Mouse (Mus musculus) mouse embryonic stem cell (cell line): Measurements from ENCODE around the gene 1810055G02Rik.

ENCODE experiments used
- in situ Hi-C, 2 experiments: fragments of 300-500 bp; cut with MboI; formaldehyde crosslinking; loops; 1 replicate in 1 of 2; 3 replicates in 1 of 2; pipeline ENCODE4 v1.14.3; 2019 to 2020; ENCODE audit warnings: low sequenced_read_pairs in 2 of 2, low pct_unique_long_range_greater_than_20kb in 1 of 2, mixed read lengths in 1 of 2; ENCODE audit not compliant: unreplicated experiment in 1 of 2

1810055G02Rik gene

DNA sequence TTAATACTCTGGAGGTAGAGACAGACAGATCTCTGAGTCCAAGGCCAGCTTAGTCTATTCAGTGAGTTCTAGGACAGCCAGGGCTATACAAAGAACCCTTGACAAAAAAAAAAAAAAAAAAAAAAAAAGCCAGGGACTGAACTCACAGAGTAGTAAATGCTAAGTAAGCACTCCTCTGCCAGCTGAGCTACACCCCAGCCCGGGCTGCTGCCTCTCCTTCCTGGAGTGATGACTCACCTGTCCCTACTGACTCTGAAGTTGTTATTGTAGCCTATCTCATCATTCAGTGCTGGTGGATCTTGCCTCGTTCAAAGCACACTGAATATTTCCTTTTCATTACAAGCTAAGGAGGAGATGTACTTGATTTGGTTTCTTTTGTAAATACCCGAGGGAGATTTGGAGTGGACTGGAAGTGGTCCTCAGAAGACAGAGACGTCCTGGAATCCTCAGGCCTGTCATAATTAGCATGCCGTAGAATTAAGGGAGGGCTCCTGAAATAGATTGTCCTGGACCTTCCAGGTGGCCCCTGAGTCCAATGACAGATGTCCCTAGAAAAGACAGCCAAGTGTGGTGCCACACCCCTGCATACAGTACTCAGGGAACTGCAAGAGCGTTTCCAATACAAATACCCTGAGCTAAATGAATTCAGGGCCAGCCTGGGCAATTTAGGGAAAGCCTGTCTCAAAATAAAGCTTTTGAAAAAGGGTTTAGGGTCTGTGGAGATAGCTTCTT is 15.5 kb upstream of the 1810055G02Rik start:
- in situ Hi-C loops: no loop called here

DNA sequence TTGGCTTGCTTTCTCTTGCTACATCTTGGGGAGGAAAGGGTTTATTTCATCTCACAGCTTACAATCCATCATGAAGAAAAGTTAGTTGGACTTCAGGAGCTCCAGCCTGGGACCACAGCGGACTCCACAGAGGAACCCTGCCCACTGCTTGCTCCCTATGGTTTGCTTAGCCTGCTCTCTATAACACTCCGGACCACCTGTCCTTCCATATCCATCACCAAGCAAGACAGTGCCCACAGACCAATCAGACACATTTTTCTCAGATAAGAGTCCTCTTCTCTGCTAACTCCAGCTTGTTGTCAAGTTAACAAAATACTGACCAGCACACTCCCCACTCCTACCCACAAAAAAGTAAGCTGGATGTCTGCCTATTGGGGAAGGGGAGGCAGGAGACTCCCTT is 13.6 kb upstream of the 1810055G02Rik start:
- in situ Hi-C loops: no loop called here

DNA sequence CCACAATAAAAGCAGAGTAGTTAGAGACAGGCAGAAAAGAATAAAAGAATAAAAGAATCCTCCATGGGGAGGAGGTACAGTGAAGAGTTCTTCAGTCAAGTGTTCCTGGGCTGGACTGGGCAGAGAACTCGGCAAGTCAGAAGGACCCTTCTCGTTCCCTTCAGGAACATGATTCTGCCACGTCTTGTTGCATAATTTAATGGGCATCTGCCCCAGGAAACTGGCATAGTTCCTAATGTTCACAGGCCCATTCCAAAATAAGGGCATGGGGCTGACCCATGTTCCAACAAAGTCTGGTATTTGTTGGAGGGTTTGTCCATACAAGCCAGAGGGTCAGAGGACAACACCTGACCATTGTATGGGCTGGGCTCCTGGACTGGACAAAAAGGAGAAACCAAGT is 13.1 kb upstream of the 1810055G02Rik start:
- in situ Hi-C loops: no loop called here

DNA sequence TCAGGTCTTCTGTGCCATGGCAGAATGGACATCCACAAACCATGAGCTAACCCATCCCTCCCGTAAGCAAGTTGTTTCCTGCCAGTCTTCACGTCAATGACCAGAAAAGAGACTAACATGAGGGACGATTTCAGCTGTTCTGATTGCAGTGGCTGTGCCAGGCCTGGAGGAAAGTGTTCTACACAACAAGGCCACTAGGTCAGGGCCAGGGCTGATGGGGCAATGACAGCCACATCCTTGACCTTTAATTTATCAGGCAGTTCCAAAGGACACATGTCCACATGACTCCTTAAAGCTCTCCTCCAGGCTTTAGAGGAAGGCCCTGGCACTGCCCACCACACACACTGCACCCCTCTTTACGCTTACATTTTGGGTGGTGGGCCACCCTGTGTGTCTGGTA is 12.6 kb upstream of the 1810055G02Rik start:
- in situ Hi-C loops: no loop called here

DNA sequence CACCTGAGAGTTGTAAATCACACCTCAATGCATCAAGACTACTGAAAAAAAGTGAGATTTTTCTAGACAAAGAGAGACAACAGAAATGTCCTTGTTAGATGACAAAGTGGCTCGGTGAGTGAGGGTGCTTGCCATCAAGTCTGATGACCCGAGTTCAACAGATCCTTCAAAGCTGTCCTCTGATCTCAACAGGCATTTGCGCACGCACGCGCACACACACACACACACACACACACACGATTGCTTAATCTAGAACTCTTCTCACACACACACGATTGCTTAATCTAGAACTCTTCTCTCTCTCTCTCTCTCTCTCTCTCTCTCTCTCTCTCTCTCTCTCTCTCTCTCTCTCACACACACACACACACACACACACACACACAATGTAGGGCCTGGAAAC is 12.1 kb upstream of the 1810055G02Rik start:
- in situ Hi-C loops: no loop called here

DNA sequence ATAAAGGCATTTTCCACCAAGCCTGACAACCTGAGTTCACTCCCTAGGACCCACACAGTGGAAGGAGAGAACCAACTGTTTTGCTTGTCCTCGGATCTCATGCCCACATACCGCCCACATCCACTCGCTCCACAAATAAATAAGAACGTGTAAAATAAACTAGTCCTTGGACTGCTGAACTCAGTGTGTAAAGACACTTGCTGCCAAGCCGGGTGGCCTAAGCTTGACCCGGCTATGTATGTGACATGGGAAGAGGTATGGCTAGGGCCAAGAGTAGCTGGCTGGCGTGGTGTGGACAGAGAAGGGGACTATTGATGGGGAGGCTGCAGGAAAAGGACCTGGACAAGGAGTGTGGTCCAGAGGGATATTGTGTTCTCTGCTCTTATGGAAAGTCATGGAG is 10.1 kb upstream of the 1810055G02Rik start:
- in situ Hi-C loops: no loop called here

DNA sequence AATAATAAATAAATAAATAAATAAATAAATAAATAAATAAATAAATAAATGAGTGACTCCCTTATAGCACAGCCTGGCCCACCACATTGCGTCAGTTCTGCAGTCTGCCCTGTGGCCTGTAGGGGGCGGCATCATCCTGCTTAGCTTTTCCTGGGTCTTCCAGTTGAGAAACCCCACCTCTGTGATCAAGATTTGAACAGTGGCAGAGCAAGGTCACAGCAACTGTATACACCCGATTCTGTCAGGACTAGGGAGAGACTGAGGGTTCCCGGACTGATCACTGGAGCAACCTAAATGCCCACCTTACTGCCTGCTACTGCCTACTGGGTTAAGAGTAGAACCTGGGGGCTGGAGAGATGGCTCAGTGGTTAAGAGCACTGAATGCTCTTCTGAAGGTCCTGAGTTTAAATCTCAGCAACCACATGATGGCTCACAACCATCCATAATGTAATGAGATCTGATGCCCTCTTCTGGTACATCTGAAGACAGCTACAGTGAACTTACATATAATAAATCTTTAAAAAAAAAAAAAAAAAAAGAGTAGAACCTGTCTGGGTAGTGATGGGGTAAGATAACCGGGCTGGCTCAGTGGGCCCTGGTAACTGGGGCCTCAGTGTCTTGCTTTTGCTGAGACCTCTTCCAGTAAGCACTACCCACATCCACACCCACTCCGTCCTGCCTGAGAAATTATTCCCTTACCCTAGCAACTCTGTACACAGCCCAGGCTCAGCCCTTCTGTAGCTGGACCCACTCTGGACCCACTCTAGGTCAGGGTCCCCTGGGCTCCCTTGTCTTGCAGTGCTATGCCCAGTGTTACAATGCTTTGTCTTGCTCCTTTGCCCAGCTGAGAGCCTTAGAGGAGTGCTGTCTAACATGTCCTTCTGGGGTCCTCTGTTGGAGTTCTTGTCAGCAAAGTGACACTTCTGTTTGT is 8.3 kb upstream of the 1810055G02Rik start:
- in situ Hi-C loops: no loop called here

DNA sequence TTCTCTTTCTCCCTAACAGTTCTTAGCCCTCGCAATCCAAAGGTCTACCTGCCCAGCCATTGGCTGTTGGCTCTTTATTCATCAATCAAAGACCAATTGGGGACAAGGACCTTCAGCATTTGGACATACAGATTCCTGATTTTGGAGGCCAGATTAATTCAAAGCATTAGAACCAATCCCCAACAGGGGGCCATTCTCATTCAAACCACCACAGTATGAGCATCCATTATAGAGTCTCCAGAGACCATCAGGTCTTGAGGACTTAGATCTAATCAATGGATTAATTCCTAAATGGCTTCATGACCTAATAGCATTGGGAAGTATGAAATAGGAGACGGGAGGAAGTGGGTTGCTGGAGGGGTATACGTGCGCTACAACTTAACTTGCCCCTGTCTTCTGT is 5.6 kb upstream of the 1810055G02Rik start:
- in situ Hi-C loops: no loop called here

DNA sequence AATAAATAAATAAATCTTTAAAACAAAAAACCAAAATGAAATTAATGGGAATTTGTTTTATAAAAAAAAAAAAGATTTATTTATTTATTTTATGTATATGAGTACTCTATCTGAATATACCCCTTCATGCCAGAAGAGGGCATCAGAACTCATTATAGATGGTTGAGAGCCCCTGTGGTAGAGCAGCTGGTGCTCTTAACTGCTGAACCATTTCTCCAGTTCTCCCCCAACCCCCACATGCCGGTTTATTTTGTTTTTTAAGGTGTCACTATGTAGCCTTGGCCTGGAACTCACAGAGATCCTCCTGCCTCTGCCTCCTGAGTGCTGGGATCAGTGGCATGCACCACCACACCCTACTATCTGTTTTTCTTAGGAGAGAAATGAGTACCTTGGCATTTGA is 1.8 kb upstream of the 1810055G02Rik start:
- in situ Hi-C loops: no loop called here

DNA sequence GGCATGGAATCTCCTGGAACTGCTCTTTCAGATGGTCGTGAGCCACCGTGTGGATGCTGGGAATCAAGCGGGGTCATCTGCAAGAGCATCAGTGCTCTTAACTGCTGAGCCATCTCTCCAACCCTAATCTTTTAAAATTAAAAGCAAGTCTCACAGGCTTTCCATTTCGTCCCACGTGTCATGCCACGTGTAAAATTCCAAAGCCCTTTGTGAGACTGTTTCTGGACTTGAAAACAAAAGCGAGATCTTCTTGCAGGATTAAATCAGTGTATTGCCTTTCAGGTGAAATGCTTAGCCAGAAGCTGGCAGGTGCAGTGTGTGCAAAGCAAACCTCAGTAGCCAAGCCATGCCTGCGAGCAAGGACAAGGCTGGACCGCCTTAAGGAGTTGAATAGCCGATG is 540 bp upstream of the 1810055G02Rik start:
- in situ Hi-C loops: no loop called here

DNA sequence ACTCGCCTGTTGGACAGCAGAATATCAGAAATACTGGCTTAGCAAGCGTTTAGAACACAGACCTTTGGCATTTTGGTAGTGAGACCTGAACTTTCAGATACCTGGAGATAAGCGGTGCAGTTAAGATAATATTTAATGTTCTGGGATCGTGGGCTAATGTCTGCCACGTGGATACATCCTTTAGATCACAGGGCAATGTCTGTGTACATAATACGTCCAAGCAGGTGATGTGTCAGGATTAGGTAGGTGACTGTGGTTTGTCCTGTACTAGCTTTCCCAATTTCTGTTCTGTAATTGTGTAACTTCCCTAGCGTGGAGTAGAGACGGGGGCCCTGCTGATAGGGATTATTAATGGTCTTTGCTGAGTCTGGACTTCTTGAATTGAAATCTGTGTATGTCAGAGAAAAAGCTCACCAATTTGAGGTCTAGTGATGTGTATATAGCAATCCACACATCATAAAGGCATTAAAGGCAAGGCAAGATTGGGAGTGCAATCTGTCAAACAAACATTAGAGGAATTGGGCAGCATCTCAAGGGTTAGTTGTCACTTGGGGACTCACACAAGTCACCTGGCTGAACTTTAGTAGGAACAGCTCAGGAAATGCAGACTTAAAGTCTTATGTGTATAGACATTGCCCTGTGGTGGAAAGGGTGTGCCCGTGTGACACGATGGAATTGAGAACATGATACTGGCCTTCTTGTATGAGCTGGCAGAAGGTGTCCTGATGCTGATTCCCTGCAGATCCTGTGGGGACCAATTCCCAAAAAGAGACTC is 1.1 kb downstream of the 1810055G02Rik start:
- in situ Hi-C loops: no loop called here

DNA sequence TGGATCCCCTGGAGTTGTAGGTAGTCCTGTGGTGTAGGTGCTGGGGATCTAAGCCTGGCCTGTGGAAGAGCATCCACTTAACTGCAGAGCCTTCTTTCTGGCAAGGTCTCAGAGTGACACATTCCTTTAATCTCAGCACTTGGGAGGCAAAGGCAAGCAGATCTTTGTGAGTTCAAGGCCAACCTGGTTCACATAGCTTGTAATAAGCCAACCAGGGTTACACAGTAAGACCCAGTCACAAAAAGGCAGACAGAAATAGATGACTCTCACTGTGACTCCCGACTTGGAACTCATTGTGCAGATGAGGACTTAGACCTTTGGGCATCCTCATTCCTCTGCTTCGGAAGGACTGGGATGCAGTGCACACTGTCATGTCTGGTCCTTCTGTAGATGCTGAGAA is 2.3 kb downstream of the 1810055G02Rik start:
- in situ Hi-C loops: no loop called here

DNA sequence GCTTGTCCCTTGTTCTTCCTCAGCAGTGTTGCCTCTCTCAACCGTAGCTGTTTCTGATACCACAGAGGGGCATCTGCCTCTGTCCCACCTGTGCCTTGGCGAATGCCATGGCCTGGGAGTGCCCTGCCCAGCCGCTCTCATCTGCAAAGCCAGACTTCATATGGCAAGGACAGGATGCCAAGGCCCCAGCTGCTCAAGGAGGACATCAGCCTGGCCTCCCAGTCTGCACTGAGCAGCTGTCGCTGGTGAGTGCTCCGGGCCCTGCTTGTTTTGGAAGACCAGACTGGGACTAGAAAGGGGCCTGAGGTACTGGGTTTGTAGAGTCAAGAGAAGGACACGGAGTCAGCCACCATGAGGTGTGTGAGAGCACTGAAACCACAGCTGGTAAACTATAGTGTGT is 6.3 kb downstream of the 1810055G02Rik start:
- in situ Hi-C loops: no loop called here

DNA sequence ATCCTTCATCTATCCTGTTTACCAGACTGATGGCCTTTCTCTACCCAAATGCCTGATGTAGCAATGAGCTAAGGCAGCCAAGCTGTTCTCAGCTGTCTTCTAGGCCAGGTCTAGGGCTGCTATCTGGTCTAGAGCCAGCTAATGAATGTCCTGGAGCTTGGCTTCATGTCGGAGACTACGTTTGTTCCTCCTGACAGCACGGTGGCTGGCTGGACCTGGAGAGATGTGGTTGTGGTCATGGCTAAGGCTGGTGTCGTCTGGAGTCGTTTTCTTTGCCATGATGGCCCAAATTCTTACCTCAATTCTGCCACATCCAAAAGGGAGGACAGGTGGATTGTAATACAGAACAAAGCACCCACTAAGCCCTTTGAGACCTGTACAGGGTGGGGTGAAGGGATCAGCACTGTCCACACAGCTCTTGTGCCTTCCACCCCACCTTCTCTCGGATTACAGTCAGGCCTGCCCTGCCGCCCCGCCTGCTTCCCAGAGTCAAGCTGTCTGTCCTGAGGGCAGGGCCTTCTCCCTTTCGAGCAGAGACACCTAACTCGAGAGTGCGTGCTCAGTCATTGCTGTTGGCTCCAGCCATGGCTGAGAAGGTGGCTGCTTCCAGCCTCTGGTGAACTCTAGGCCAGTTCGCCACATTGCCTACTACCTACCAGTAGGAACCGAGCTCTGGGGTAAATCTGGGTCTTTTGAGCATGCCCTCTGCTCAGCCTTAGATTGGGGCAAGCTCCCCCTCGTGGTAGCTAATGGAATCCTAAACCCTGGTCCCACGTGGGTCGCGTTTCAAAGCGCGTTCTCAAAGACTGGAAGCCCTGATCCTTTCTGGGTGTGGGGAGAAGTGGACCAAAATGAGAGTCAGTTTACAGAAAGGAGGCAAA is 10.6 kb downstream of the 1810055G02Rik start:
- in situ Hi-C loops: loop anchor here (5.0 kb wide), 1 partner anchor 101 kb away; no protein-coding TSS in a partner anchor

DNA sequence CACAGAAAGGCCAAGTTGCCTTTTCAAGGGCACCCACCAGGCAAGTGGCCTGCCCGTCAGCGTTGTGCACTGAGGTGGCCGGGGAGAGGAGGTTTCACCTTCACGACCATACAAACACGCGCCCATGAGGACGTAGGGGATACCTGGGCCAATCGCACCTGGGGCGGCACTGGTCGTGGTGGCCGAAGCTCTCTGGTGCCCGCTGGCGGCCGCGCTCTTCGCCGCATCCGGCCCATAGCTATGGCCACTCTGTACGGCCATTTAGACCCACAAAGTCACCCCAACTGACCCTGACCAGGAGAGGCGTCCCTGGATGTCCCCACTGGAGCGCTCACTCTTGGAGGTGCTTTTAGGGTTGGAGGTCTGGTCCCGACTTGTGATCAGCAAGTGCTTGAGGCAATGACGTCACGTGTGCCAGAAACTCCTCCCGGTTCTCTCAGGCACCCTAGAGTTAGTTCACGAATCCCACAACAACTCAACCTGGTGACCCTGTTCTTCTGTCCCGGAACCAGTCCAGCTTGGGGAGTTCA is 11.3 kb downstream of the 1810055G02Rik start:
- in situ Hi-C loops: loop anchor here (5.0 kb wide), 1 partner anchor 102 kb away; no protein-coding TSS in a partner anchor

DNA sequence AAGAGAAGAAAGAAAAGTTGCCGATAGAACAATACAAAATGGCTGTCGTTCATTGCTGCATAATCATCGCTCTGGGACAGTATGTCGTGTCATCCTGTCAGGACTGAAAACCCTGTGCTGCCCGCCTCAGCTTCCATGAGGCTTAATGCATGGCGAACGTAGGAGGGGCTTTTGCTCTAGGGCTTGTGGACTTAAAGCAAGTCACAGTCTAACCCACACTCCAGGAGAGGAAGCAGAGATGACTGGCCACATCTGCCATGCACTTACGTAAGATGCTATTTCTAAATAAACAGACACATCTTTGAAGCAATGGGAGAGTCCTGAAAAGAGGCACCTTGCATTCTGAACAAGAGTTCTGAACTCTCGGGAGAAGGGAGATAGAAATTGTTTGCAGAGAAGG is 15.1 kb downstream of the 1810055G02Rik start:
- in situ Hi-C loops: no loop called here

DNA sequence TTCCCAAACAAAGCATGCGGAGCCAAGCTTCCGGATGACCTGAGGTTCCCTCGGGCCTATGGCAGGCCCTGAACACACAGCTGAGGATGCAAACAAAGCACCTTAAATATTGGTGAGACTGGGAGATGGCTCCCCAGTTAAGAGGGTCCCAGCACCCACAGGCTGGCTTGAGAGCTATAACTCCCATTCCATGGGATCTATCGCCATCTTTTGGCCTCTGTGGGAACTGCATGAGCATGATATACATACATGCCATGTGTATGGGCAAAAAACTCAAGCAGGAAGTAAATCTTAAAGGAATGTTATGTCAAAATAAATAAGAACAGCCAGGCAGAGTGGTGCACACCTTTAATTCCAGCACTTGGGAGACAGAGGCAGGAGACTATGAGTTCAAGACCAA is 15.8 kb downstream of the 1810055G02Rik start:
- in situ Hi-C loops: no loop called here

DNA sequence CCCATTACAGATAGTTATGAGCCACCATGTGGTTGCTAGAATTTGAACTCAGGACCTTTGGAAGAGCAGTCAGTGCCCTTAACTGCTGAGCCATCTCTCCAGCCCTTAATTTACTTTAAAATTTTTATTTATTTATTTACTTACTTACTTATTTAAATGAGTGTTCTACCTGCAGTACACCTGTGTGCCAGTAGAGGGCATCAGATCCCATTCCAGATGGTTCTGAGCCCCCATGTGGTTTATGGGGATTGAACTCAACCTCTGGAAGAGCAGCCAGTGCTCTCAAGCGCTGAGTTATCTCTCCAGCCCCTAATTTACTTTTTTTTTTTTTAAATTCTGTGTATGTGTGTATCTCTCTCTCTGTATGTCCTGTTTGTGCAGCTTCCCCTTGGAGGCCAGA is 16.7 kb downstream of the 1810055G02Rik start:
- in situ Hi-C loops: no loop called here
